Mouse (Mus musculus) liver, adult 2 months (tissue): ENCODE data around the gene Extl2.

Experiments
- CTCF ChIP-seq: fragments of 200-500 bp; IDR thresholded peaks from 2 replicates; pipeline ENCODE4 v1.5.1; 2011; ENCODE audit warnings: low read depth, low read length, control low read depth
- POLR2A ChIP-seq: fragments of 200-500 bp; IDR thresholded peaks from 2 replicates; pipeline ENCODE4 v1.6.1; 2011; ENCODE audit warnings: low read length, control low read depth; ENCODE audit not compliant: insufficient read depth; ENCODE audit errors: extremely low read depth

- TF ChIP-seq POLR2A (no peak), CTCF (no peak)
Observed at GRCm38 (mm10) chr3:116046000-116046399, 38.7 kb downstream of the Extl2 start.
